Mouse (Mus musculus): ENCODE results near the gene Ncstn. TPM values are rescaled to one million over a fixed set of nuclear protein-coding genes. Genes with fewer than 3 reads are reported as not detected.

Ncstn gene
- total RNA-seq, 2 experiments from 2014 or later = 74.5 to 77.9 TPM

DNA sequence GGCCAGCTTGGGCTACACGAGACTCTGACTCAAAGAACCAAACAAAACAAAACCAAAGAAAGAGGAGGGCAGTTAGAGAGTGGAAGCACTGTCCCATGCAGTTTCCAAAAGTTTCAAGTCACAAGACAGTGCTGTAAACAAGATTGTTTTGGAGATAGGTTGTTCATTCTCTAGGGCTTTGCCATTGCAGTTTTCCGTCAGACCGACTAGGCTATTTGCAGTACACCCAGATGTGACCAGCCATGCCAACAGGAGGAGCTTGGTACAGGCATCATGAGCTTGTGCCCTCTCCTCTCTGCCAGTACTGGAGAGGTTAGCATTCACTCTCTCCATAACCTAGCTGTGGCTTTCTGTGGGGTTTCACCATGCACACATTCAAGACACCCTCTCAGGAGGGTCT is 10.9 kb upstream of the Ncstn start:
- intact Hi-C loops (cut with DNase I) = no loop called here
- DNase-seq (ENCODE audit: low spot score in 2 of 2) = no peak

DNA sequence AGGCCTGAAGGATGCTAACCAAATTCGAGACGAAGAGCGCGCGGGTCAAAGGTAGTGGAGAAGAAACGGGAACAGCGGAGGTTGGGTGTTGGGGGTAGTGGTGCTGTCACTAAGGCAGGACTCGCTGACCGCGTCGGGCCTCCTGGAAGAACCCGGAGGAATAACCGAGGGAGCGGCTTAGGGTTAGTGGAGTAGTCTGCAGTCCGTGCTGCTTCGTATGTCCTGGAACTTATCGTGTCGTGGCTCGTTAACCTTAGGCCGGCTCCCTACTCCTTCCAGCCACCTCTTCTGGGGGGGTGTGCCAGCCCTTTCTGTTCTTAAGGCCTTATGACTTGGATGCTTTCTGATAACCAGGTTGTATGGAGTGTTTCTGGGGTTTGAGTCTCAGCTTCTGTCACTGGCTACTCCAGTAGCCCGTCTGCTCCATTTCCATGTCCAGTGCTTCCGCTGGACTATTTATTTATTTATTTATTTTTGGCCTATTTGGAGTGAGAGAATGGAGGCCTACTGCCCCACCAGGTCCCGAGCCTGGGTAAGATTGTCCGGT is 377 bp upstream of the Ncstn start:
- intact Hi-C loops (cut with DNase I) = loop anchor here (5.0 kb wide), 1 partner anchor 36 kb away; no protein-coding TSS in a partner anchor

DNA sequence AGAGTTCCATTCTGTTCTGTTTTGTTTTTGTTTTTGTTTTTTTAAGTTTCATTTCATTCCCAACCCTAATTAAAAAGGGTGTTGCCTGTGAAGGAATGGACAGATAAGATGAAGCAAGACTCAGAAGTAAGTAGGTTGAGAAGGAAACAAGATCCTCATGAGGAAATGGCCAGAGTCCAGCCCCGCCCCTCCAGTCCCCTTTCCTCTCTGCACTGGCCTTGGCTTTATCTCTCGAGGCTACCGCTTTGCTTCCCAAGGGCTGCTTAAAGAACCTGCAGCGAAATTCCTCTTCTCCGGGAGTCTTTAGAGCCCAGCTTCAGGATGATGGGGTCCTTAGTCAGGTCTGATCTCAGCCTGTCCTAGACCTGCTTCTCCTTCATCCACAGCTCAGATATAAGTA is 4.6 kb downstream of the Ncstn start:
- no peak for DNase-seq (ENCODE audit: low spot score in 2 of 2)

More for the DNA sequence above, 377 bp upstream of the Ncstn start:
- no peak for DNase-seq (ENCODE audit: low spot score in 2 of 2)

DNA sequence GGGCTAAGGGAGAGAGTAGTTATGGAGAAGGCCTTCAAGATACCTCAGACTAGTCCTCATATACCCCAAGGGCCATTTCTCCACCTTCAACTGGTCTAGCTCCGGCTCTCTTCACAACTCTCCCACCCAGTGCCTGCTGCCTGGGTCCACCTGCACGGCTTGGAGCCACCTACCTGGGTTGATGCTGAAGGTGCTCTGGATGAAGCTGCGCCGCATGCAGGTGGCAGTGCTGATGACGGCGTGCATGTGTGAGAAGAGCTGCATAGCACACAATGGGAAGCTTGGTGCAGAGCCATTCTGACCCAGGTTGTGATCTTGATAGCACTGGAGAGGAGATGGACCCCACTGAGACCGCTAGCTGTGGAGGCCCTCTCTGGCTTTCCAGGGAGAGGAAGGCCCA is 10.0 kb downstream of the Ncstn start:
- intact Hi-C loops (cut with DNase I) = no loop called here
- no peak for DNase-seq (ENCODE audit: low spot score in 2 of 2)

More for the DNA sequence above, 4.6 kb downstream of the Ncstn start:
- intact Hi-C loops (cut with DNase I) = no loop called here

DNA sequence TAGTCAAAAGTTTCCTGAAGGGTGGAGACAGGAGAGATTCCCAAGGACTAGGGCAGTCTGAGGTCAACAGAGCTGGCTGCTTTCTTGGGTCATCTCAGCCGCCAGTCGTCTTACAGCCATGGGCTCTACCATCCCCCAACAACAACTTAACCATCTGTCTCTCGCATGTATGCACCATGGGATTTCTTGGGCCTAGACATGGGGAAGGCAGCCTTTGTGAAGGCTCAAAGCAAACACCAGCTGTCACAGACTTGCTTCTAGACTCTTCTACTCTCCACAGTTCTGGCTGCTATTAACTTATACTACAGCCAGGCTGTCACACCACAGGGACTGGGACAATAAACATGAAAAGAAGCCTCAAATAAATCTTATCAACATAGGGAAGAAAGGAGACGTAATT is 11.0 kb downstream of the Ncstn start:
- DNase-seq (ENCODE audit: low spot score in 2 of 2) = no peak
- intact Hi-C loops (cut with DNase I) = no loop called here

DNA sequence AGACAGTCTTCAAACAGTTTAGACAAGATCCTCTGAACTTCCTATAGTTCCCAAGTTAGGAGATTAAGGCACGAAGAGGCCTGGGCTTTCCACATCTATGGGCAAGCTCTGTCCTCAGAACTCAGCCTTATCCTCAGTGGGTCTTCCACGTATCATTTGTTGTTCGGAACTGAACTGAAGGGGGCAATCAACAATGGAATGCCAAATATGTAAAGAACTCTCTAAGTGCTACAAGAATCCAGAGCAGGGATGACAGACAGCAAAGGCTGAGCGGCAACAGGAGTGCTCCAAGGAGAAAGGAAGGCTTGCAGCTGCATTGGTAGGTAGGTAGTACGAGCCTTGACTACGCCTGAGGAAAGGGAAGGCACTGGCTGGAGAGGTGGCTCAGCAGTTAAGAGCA is 12.4 kb downstream of the Ncstn start:
- intact Hi-C loops (cut with DNase I) = no loop called here
- no peak for DNase-seq (ENCODE audit: low spot score in 2 of 2)

DNA sequence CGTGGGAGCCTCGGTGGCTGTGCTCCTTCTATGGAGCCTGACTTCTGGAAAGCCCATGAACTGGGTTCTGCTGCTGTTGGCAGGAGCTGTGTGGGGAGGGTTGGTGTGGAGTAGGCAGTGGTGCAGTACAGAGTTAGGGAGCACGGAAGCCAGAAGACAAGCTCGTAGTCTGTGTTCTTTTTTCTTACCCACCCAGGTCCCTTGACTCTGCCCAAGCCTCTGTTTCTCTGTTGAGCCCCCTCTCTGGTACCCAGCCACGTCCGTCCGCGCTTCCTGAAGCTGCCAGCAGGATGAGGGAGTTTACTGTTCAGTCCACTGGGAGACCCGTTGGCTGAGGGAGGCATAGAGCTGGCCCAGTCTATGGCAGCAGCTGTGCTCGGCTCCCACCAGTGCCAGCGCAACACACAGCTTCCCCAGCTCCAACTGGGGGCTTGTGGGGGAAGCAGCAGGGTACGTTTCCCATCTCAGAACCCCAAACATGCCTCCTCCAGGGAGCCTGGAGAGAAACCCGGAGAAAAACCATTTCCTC is 17.9 kb downstream of the Ncstn start:
- intact Hi-C loops (cut with DNase I) = no loop called here
- peak; percentile 27 to 34 for DNase-seq (ENCODE audit: low spot score in 2 of 2)

DNA sequence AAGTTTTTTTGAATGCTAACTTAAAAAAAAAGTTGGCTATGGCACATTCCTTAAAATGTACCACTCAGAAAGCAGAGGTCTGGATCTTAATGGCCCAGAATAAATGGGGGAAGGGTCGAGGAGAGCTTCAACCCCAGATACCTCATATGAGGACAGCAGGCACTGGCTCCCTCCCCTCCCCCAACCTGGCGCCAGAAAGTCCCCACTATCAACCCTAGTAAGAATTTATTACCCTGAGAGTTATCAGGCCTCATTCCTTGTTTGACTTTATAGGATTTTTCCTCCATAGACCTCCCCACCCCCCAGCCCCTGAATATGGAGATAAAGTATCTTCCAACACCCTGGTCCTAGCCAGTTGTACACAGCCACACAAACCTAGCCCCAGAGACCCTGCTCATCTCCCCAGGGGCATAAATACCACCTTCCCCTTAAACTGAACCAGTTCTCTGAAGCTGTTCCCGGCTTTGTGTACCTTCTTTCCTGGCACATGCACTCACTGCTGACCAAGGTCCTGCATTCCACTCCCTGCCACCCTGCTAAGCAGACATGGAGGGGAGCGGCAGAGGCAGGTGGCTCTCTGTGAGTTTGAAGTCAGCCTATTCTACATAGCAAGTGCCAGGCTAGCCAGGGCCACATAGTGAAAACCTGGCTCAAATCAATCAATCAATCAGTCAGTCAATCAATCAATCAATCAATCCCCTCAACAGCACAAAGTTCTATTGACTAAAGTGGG is 19.1 kb downstream of the Ncstn start:
- intact Hi-C loops (cut with DNase I) = no loop called here
- DNase-seq (ENCODE audit: low spot score in 2 of 2) = no peak

DNA sequence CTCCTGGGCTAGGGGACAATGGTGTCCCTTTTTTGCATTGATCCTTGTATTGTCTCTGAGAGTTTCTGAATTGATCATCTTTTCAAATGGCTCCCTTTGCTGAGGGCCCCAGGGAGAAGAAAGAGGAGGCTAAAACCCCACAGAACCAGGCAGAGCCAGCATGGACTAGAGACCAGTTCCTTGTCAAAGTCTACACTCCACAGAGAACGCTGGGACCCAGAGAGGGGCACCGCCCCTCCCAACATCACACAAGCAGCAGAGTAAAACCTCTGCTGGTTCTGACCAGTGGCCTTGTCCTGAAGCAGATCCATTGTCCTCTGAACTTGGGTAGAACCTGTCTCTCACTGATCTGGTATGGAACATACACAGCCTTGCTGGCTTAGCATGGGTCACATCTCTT is 20.5 kb downstream of the Ncstn start:
- intact Hi-C loops (cut with DNase I) = no loop called here
- no peak for DNase-seq (ENCODE audit: low spot score in 2 of 2)

DNA sequence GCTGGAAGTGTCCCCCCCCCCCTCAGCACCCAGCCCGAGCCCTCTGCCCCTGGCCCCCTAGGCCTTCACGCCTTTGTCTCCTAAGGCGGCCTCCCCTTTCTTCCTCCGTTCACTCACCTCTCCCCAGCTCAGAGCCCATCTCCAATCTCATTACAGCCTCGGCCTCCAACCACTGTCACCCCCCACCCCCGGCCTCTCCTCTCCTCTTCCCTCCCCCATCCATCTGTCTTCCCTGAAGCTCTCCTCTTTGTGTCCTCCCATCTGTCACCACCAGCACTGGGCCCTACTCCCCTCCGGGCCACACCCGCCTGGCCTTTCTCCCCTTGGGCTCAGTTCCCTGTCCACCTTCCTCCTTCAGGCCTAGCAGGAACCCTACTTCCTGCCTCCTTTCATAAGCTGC is 21.4 kb downstream of the Ncstn start:
- no peak for DNase-seq (ENCODE audit: low spot score in 2 of 2)
- intact Hi-C loops (cut with DNase I) = no loop called here

DNA sequence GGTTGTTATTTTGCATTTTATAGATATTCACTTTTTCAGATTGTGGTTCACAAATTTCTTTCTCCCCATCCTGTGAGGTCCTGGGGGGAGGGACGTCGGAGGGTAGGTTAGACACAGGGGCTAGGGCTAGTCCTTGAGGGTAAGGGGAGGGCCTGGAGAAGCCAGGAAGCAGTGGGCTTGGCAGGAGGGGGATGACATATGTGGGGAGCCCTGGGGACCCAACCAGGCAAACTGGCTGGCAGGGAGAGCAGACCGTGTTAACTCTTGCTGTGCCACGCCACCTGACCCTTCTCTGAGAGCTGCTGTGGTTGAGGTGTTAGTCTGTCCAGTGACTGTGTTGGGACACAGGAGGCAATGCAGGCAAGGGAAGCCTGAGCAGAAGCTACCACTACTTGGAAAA is 21.9 kb downstream of the Ncstn start:
- intact Hi-C loops (cut with DNase I) = no loop called here
- DNase-seq (ENCODE audit: low spot score in 2 of 2) = no peak

DNA sequence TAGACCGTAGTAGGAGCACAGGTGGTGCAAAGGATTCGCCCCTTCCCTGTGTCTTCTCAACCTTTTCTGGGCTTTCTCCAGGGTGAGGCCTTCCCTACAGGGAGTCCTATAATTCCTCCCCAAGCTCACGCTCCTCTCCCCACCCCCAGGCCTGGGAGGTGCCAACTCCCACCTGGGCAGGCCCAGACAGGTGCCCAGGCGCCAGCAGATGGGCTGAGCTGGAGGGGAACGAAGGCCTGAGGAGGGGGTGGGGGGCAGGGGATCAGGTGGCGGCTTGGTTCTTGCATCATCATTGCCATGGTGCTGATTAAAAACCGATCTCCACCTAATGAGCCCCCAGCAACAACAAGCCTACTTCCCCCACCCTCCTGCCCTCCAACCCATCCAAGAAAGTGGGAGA is 23.7 kb downstream of the Ncstn start:
- DNase-seq (ENCODE audit: low spot score in 2 of 2) = no peak
- intact Hi-C loops (cut with DNase I) = no loop called here

DNA sequence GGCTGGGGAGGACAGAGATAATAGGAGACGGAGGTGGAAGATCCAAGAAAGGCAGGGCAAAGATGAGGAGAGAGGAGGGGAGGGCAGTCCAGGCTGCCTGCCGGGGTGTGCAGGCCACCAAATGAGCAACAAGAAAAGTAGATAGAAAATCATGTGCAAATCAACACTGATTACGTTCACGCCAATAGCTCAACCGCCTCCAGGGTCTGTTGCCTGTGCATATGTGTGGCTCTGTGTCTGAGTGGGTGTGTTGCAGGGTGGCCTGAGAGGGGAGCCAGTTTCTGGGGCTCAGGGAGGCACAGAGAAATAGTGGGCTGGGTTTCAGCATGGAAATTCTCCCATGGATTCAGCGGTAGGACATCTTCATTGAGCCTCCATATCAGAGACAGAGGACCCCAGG is 24.3 kb downstream of the Ncstn start:
- intact Hi-C loops (cut with DNase I) = no loop called here
- DNase-seq (ENCODE audit: low spot score in 2 of 2) = no peak

DNA sequence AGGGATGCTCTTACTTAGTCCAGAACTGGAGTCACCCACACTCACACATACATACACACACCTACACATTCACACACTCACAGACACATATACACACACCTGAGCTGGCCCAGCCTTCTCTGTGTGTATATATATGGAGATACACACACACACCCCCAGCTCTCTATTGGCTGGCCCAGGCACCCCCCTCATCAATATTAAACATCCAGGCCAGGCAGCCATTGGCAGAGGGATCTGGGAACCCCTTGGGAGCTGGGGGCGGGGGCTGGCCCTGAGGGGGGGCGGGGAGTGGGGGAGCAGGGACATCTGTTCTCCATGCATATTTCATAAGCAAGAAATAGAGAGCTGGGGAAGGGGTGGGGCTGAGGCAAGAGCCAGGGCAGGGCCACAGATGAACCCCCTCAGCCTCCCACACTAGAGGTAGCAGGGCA is 25.1 kb downstream of the Ncstn start, which contains the start of gene Nhlh1:
Gene Nhlh1 (minus strand): TSS at position 83 of the 431 bp plus-strand sequence.
- intact Hi-C loops (cut with DNase I) = no loop called here
- peak in 1 of 2 experiments; percentile 55 for DNase-seq (ENCODE audit: low spot score in 2 of 2)

DNA sequence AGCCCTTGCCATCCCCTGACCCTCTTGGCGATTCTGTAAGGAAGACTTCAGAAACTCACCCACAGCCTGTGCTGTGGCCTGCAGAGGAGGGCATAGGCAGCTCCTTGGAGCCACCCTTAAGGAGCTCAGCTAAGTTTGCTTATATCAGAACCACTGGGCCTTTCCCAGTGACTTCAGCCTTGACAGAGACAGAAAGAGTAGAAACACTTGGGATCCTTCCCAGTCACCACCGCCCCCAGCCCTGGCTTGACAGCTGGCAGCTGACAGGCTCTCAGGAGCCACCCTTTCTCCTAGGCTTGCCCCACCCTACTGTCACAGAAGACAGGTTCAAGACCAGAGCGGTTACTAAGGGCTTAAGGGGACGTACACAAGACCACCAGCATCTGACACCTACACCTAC is 26.3 kb downstream of the Ncstn start:
- DNase-seq (ENCODE audit: low spot score in 2 of 2) = peak in 1 of 2 experiments; percentile 41
- intact Hi-C loops (cut with DNase I) = no loop called here

DNA sequence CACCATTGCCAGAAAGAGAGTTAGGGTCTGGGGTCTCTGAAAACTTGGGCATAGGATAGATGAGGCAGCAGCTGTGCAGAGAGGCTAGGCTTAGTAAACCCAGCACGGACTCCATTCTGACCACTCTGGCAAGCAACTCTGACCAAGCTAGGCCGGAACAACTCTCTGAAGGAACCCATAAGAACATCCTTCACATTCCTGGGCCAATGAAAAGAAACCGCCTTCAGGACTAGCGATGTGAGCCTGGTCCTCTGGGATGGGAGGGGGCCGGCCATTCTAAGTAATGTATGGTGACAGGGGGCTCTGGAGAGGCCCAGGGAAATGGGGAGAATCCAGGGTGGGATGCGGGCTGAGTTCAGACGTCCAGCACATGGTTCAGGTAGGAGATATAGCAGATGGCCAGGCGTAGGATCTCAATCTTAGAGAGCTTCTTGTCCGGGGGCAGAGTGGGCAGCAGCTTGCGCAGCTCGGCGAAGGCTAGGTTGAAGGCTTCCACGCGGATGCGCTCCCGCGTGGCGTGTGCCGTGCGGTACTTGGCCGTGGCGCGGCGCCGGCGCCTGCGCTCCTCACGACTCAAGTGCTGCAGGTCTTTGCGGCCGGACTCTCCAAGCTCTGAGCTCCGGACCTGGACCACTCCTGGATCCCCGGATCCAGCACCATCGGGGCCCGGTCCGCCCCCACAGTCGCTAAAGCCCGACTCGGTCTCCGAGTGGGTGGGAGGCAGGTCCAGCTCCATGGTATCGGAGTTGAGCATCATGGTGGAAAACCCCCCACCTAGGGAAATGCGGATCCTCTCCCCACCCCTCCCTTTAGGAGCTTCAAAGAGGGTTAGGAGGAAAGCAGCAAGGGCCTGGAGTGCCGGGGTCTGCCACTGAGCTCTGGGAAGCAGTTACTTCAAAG is 28.8 kb downstream of the Ncstn start:
- no peak for DNase-seq (ENCODE audit: low spot score in 2 of 2)
- intact Hi-C loops (cut with DNase I) = no loop called here

DNA sequence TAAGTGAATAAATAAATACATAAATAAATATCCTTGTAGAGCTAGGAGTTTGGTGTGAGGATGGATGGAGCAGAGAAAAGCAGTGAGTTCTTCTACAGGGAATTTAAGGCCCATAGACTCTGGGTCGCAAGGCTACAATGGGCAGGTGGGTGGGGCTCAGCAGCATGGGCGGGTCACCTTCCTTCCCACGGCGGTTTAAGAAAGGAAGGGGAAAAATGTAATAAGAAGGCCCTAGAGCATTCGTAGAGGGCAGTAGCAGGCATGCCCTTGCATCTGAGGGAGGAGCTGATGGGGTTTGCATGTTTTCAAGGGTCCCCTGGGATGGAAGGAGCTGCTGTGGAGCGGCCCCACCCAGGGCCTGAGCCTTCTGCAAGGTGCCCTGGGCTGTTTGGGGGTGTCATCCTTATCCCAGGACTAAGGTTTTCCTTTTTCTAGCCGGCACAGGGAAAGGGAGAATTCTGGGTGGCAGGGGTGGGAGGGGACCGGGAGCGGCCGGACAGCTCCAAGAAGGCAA is 29.8 kb downstream of the Ncstn start:
- intact Hi-C loops (cut with DNase I) = no loop called here
- no peak for DNase-seq (ENCODE audit: low spot score in 2 of 2)

DNA sequence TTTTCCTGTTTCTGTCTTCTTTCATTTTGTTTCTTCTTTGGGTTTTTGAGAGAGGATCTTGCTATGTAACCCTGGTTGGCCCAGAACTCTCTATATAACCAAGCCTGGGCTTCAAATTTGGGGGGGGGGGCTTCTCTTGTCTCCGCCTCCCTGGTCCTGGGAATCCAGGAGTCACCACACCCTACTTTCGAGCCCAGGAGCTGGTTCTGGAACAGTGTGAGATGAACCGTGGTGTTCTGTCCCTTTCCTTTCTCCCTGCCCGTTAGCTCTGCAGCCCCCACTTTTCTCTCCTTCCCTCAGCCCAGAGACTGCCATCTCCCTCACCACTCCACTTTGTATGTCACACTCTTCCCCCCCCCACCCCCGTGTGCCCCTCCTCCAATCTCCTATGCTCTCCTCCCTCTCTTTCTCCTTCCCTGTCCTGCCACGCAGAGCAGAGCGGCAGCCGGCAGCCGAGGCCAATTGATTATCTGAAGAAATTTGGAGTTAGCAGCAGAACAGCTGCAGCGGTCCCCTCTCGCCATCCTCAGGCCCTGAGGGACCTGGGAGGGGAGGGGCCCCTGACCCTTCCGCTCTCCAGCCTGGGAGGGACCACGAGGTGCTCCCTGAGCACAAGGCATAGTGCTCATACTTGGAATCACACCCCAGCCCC is 33.3 kb downstream of the Ncstn start:
- intact Hi-C loops (cut with DNase I) = loop anchor here (5.0 to 10.0 kb wide), 2 partner anchors 33 to 266 kb away; partner anchors contain the start of genes Copa and Ncstn
- DNase-seq (ENCODE audit: low spot score in 2 of 2) = no peak

DNA sequence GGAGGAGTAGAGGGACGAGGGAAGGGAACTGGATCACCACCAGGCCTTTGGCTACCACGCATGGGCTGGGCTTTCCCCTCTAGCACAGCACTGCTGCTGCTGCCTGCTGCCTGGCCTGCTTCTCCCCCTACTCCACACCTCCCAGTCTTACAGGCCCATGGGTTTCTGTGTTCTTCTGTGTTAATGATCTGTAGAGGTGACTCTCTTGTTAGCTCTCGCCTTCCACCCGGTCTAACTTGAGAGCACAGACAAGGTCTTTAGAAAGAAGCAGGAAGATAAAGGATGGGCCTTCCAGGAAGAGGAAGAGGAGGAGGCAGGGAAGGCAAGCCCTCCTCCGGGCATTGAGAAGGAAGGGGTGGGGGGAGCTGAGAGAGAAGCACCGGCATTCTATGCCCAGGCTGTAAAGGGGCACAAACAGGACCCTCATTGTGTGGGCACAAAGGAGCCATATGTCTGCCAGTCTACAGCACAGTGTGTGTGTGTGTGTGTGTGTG is 34.3 kb downstream of the Ncstn start:
- no peak for DNase-seq (ENCODE audit: low spot score in 2 of 2)
- intact Hi-C loops (cut with DNase I) = loop anchor here (5.0 to 10.0 kb wide), 2 partner anchors 34 to 267 kb away; partner anchors contain the start of genes Copa and Ncstn
